Mouse (Mus musculus): ENCODE measurements at regions not wholly inside any gene's neighbourhood (a gene's known extent, or its start where the extent isn't known, plus 50 kb on each side); places are given as distances from the start of the nearest gene placed in this dataset.

DNA sequence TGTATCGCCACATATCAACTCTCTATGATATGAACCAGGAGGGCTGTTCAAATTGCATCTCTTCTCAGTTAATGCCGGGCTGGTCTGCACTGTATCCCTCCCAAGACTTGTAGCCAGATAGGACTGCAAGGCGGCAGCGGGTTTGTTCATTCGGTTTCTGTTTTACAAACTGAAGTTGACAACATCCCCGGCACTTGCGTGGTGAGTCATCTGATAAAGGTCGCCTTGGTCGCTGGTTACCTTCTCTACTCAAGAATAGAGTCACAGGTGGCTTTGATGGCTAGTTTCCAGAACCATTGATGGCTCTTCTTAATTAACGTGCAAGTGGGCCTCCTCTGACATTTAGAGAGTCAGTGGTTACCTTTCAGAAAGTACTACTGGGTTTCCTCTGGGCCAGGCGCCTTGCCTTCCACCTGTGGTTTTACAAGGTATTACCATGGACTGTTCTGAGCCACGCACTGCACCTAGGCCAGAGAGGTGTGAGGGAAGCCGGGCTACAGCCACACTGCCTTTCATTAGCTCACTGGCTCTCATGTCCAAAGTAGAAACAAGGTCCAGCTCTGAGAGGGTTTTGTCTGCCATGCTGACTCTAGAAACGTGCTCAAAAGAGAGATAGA lies 1266.9 kb upstream of the A1bg start:
- Histone ChIP-seq H3K4me3 (replicated peaks) (no peak overlapping the region), H3K9me3 (no peaks in the 10 kb centered on the region), H3K36me3 (no peaks in the 10 kb centered on the region), H3K4me1 (no peaks in the 10 kb centered on the region), H3K27ac (no peak overlapping the region), H3K4me2 (no peak overlapping the region), H3K27me3 (replicated peaks) (no peaks in the 10 kb centered on the region), H3K9ac (no peak overlapping the region)
- ATAC-seq (ENCODE audit: insufficient read depth, low FRiP score, low read depth): no peak
- 85% methylated on average over 14 of the region's 14 CpGs for WGBS

- no peaks in the 10 kb centered on the region for H3K9me3 ChIP-seq
- no peaks in the 10 kb centered on the region for H3K4me1 ChIP-seq
- WGBS: 91% methylated on average over 11 of the region's 11 CpGs
- no peak overlapping the region for H3K4me2 ChIP-seq
- H3K9ac ChIP-seq: no peak overlapping the region
- no peak overlapping the region for H3K27ac ChIP-seq
- ATAC-seq (ENCODE audit: insufficient read depth, low FRiP score, low read depth): no peak
- no peak overlapping the region for H3K4me3 ChIP-seq (replicated peaks)
- H3K27me3 ChIP-seq (replicated peaks): no peaks in the 10 kb centered on the region
- no peaks in the 10 kb centered on the region for H3K36me3 ChIP-seq
Measured at GRCm38 (mm10) chr15:62186548-62186947, 1263.7 kb upstream of the A1bg start.

- WGBS: 82% methylated on average over 4 of the region's 4 CpGs
- no peak for ATAC-seq (ENCODE audit: insufficient read depth, low FRiP score, low read depth)
- no peak overlapping the region for H3K27ac ChIP-seq
- no peak overlapping the region for H3K4me2 ChIP-seq
- H3K4me1 ChIP-seq: no peaks in the 10 kb centered on the region
- H3K36me3 ChIP-seq: no peaks in the 10 kb centered on the region
- no peak overlapping the region for H3K9ac ChIP-seq
- no peaks in the 10 kb centered on the region for H3K27me3 ChIP-seq (replicated peaks)
- no peak overlapping the region for H3K4me3 ChIP-seq (replicated peaks)
- H3K9me3 ChIP-seq: no peaks in the 10 kb centered on the region
Measured at GRCm38 (mm10) chr15:62183803-62184202, 1261.0 kb upstream of the A1bg start.

GRCm38 (mm10) chr15:62181454-62181910 lies 1258.7 kb upstream of the A1bg start:
- Histone ChIP-seq H3K4me2 (no peak overlapping the region), H3K4me1 (no peaks in the 10 kb centered on the region), H3K27ac (no peak overlapping the region), H3K9me3 (no peaks in the 10 kb centered on the region), H3K4me3 (replicated peaks) (no peak overlapping the region), H3K36me3 (no peaks in the 10 kb centered on the region), H3K27me3 (replicated peaks) (no peaks in the 10 kb centered on the region), H3K9ac (no peak overlapping the region)
- WGBS: 82% methylated on average over 2 of the region's 2 CpGs
- ATAC-seq (ENCODE audit: insufficient read depth, low FRiP score, low read depth): no peak

DNA sequence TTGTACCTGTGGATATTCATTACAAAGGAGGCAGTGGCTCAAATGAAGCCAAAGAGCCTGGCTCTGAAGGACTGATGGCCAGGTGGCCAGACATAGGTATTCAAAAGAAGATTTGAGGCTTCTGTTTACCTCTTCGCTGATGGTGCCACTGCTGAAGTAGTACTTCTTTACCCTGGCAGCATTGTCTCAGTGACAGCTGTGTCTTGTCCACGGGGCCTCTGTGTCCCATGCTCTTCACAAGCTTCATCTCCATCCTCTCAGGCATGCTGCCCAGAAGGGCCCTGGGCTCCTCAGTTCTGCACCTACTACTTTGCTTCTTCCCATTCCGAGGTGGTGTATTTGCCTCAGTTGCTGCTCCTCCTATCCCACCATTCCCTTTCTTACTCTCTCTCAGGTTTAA lies 1257.9 kb upstream of the A1bg start:
- no peaks in the 10 kb centered on the region for H3K27me3 ChIP-seq (replicated peaks)
- no peak overlapping the region for H3K4me3 ChIP-seq (replicated peaks)
- no peaks in the 10 kb centered on the region for H3K9me3 ChIP-seq
- no peak overlapping the region for H3K9ac ChIP-seq
- no peak overlapping the region for H3K4me2 ChIP-seq
- WGBS: 82% methylated on average over 3 of the region's 3 CpGs
- no peaks in the 10 kb centered on the region for H3K36me3 ChIP-seq
- H3K27ac ChIP-seq: no peak overlapping the region
- ATAC-seq (ENCODE audit: insufficient read depth, low FRiP score, low read depth): no peak
- H3K4me1 ChIP-seq: no peaks in the 10 kb centered on the region

GRCm38 (mm10) chr15:62179801-62180200 lies 1257.0 kb upstream of the A1bg start:
- ATAC-seq (ENCODE audit: insufficient read depth, low FRiP score, low read depth): no peak
- Histone ChIP-seq H3K9me3 (no peaks in the 10 kb centered on the region), H3K9ac (no peak overlapping the region), H3K4me1 (no peaks in the 10 kb centered on the region), H3K4me3 (replicated peaks) (no peak overlapping the region), H3K36me3 (no peaks in the 10 kb centered on the region), H3K27me3 (replicated peaks) (no peaks in the 10 kb centered on the region), H3K4me2 (no peak overlapping the region), H3K27ac (no peak overlapping the region)
- 76% methylated on average over 2 of the region's 2 CpGs for WGBS

- H3K36me3 ChIP-seq: no peaks in the 10 kb centered on the region
- no peak overlapping the region for H3K9ac ChIP-seq
- WGBS: 73% methylated on average over 6 of the region's 6 CpGs
- no peak overlapping the region for H3K4me2 ChIP-seq
- no peaks in the 10 kb centered on the region for H3K27me3 ChIP-seq (replicated peaks)
- no peak overlapping the region for H3K27ac ChIP-seq
- H3K9me3 ChIP-seq: no peaks in the 10 kb centered on the region
- ATAC-seq (ENCODE audit: insufficient read depth, low FRiP score, low read depth): no peak
- H3K4me1 ChIP-seq: no peaks in the 10 kb centered on the region
- no peak overlapping the region for H3K4me3 ChIP-seq (replicated peaks)
Measured at GRCm38 (mm10) chr15:62178568-62178967, 1255.8 kb upstream of the A1bg start.

GRCm38 (mm10) chr15:62177768-62178410 lies 1255.1 kb upstream of the A1bg start:
- H3K4me2 ChIP-seq: no peak overlapping the region
- 86% methylated on average over 9 of the region's 9 CpGs for WGBS

GRCm38 (mm10) chr15:62176076-62176475 lies 1253.3 kb upstream of the A1bg start:
- no peak overlapping the region for H3K4me3 ChIP-seq (replicated peaks)
- 80% methylated on average over 2 of the region's 2 CpGs for WGBS
- no peak overlapping the region for H3K4me2 ChIP-seq
- H3K4me1 ChIP-seq: no peaks in the 10 kb centered on the region
- no peak for ATAC-seq (ENCODE audit: insufficient read depth, low FRiP score, low read depth)
- H3K36me3 ChIP-seq: no peaks in the 10 kb centered on the region
- no peak overlapping the region for H3K27ac ChIP-seq
- no peaks in the 10 kb centered on the region for H3K27me3 ChIP-seq (replicated peaks)
- no peaks in the 10 kb centered on the region for H3K9me3 ChIP-seq
- H3K9ac ChIP-seq: no peak overlapping the region

More at GRCm38 (mm10) chr15:62177768-62178410, 1255.1 kb upstream of the A1bg start:
- no peaks in the 10 kb centered on the region for H3K36me3 ChIP-seq
- H3K9me3 ChIP-seq: no peaks in the 10 kb centered on the region
- no peak for ATAC-seq (ENCODE audit: insufficient read depth, low FRiP score, low read depth)
- H3K4me3 ChIP-seq (replicated peaks): no peak overlapping the region
- no peak overlapping the region for H3K9ac ChIP-seq
- H3K27ac ChIP-seq: no peak overlapping the region
- H3K4me1 ChIP-seq: no peaks in the 10 kb centered on the region
- no peaks in the 10 kb centered on the region for H3K27me3 ChIP-seq (replicated peaks)

- ATAC-seq (ENCODE audit: insufficient read depth, low FRiP score, low read depth): peak; percentile 90
- H3K27ac ChIP-seq: no peak overlapping the region
- no peak overlapping the region for H3K9ac ChIP-seq
- 81% methylated on average over 10 of the region's 10 CpGs for WGBS
- H3K9me3 ChIP-seq: no peaks in the 10 kb centered on the region
- H3K4me1 ChIP-seq: no peaks in the 10 kb centered on the region
- no peak overlapping the region for H3K4me3 ChIP-seq (replicated peaks)
- H3K36me3 ChIP-seq: no peaks in the 10 kb centered on the region
- no peak overlapping the region for H3K4me2 ChIP-seq
- H3K27me3 ChIP-seq (replicated peaks): no peaks in the 10 kb centered on the region
Measured at GRCm38 (mm10) chr15:62173633-62174543, 1251.1 kb upstream of the A1bg start.

GRCm38 (mm10) chr15:62171632-62172031 lies 1248.8 kb upstream of the A1bg start:
- 52% methylated on average over 7 of the region's 7 CpGs for WGBS
- no peaks in the 10 kb centered on the region for H3K4me1 ChIP-seq
- no peaks in the 10 kb centered on the region for H3K27me3 ChIP-seq (replicated peaks)
- H3K4me2 ChIP-seq: no peak overlapping the region
- H3K27ac ChIP-seq: no peak overlapping the region
- no peak overlapping the region for H3K4me3 ChIP-seq (replicated peaks)
- no peaks in the 10 kb centered on the region for H3K9me3 ChIP-seq
- ATAC-seq (ENCODE audit: insufficient read depth, low FRiP score, low read depth): no peak
- H3K36me3 ChIP-seq: no peaks in the 10 kb centered on the region
- H3K9ac ChIP-seq: no peak overlapping the region

GRCm38 (mm10) chr15:62171167-62171566 lies 1248.4 kb upstream of the A1bg start:
- 60% methylated on average over 2 of the region's 2 CpGs for WGBS
- Histone ChIP-seq H3K4me3 (replicated peaks) (no peak overlapping the region), H3K4me1 (no peaks in the 10 kb centered on the region), H3K4me2 (no peak overlapping the region), H3K36me3 (no peaks in the 10 kb centered on the region), H3K9ac (no peak overlapping the region), H3K9me3 (no peaks in the 10 kb centered on the region), H3K27ac (no peak overlapping the region), H3K27me3 (replicated peaks) (no peaks in the 10 kb centered on the region)
- no peak for ATAC-seq (ENCODE audit: insufficient read depth, low FRiP score, low read depth)
